Mouse (Mus musculus): Measurements from ENCODE around the gene Hrg. TPM values are rescaled to one million over a fixed set of nuclear protein-coding genes. Genes with fewer than 3 reads are reported as not detected.
"Not testable (repeated sequence)": the region's sequence is repeated elsewhere in the genome, so short reads cannot be mapped to it uniquely, and the experiment has no call there.

The Hrg gene
- not detected for total RNA-seq (2021)
- long read RNA-seq, experiment 1: 0 reads
- long read RNA-seq, experiment 2: 0 reads

DNA sequence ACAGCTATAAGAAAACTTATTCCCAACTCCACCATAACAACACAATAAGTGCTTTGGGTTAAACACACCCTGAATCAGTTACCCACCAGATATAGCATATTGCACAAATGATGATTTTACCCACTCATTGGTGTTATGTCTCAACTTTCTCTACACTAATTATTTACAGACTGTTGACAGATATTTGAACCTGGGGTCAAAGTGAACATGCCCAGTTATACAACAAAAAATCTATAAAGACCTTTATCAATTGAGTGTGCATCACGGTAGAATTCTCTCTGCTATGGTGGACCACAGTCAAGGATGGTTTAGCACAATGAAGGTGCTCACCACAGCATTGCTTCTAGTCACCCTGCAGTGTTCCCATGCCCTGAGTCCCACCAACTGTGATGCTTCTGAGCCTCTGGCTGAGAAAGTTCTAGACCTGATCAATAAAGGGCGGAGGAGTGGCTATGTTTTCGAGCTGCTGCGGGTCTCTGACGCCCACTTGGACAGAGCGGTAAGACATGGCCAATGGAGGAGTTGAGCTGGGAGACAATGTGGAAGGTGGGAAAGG is at the start of gene Hrg:
TSS of gene Hrg (plus strand) at position 233 of the 556 bp plus-strand sequence.
- intact Hi-C loops (cut with DNase I): no loop called here
- DNase-seq: no peak

DNA sequence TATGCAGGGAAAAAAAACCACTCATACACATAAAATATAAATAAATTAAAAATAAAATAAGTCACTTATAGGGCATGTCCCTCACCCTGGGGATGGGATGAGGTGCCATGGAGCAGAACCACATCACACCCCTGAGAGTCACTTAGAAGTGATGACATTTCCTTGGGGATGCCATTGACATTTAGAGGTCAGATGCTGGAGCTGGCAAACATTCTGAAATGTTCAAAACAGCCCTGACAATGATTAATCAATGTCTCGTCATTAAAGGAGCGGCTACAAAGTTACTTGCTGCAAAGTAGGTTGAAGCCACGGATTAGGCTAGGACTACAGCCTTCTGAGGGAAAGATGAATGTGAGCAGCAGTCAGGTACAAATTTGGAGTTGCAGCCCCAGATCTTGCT is 49.5 kb upstream of the Hrg start:
- intact Hi-C loops (cut with DNase I): no loop called here
- DNase-seq: no peak

DNA sequence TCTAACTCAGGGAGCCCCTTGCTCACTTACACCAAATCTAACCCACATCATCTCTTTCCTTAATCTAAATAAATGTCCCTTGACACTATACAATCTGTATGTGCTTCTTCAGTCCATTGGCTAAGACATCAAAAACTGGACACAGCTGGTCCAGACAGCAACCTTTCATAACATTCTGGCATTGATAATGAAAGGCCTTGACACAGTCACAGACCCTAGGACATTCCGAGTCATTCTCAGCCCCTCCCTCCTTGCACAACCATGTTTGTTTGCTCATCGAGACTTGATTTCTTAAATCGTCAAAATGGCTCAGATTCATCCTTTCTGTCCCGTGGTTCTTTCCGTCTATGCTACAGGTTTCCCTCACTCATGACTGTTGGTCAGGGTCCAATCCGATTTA is 41.6 kb upstream of the Hrg start:
- DNase-seq: no peak
- intact Hi-C loops (cut with DNase I): no loop called here

DNA sequence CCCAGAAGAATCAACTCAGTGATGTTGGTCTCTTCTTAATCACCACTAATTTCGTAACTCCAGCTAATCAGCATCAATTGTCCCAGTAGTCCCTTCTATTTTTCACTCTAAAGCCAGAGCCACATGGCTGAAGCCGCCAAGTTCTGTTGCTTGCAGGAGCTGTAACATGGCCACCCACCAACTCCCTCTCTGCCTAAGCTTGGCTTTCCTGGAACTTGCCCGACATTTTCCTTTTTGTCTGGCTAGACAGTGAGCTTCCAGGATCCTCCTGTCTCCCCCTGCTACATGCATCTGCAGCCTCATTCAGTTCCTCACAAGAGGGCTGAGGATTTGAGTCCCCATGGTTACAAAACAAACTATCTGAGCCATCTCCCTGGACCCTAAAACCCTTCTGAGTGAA is 38.9 kb upstream of the Hrg start:
- intact Hi-C loops (cut with DNase I): no loop called here
- DNase-seq: no peak

DNA sequence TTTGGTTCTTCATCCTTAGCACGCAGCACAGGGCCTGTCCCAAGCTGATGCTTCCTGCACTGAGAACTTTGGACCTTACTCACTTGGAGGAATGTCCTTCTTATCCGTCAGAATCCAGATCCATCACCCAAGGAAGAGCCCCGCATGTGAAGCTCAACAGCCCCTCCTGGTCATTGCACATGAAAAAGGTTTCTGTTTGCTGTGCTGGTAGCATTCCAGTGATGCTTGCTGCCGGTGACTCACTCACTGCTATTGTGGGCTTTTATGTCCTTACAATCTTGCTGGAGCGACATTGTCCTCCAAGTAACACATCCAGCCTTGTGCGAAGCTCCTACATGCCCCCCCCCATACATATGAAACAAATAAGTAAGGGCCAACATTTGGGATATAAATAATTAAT is 38.0 kb upstream of the Hrg start:
- intact Hi-C loops (cut with DNase I): no loop called here
- DNase-seq: no peak

DNA sequence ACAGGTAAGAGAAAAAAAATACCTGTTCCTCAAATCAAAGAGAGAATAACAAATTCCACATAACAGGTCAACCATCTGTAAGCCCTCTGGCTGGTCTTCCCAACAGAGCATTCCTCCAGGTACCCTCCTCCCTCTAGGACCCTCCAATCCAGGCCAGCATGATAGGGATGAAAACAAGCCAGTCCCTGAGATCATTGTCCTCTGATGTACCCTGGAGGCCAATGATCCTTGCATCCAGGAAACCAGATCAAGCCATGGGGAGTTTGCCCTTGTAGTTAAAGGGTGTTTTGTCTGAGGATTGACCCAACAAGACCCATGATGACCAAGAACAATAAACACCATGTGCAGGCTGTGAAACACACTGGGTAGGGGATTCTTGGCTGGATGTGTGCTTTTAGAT is 36.6 kb upstream of the Hrg start:
- no peak for DNase-seq
- intact Hi-C loops (cut with DNase I): no loop called here

DNA sequence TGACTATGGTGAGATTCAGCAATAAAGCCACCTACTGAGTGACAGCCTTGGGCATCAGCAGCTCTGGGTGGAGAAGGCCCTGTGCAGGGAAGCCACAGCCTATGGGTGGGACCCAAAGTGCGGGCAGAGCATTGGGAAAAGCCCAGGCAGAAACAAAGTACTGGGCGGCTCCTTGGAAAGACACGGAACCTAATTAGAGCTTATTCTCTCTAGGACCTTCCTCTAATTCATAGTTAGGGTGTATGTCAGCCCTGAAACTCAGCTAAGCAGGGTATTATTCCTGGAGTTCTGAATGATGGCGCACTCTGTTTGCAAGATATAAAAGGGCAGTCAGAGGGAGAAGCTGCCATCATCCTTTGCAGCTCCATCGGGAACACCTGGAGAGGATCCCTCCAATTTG is 32.8 kb upstream of the Hrg start, which contains the start of gene Fetub:
TSS of gene Fetub (plus strand) at position 301 of the 400 bp plus-strand sequence.
- no peak for DNase-seq
- intact Hi-C loops (cut with DNase I): no loop called here

DNA sequence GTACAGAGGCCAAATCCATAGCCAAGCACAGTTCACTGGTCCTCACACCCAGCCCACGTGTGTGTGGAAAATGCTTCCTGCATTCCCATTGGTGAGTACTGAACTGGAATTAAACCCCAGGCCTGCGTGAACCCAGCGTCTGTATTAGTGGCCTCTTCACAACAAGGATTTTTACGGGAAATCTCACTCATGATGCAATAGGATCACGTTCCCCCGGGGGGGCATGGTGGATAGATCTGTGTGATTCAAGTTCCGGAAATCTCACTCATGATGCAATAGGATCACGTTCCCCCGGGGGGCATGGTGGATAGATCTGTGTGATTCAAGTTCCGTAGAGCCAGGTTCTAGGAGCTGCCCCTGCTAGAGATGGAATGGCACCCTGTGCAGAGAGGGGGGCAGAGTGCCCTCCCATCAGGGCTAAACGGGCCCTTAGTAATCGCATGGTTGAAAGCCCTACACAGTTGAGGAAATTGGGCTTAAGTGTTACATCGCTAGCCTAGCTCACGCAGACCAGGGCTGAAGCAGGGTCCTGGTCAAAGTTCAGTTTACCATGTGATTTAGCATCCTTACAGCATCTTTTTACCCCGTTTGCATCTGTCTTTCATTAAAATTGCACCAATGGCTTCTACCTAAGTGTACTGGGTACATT is 32.1 kb upstream of the Hrg start:
- intact Hi-C loops (cut with DNase I): no loop called here
- DNase-seq: no peak

DNA sequence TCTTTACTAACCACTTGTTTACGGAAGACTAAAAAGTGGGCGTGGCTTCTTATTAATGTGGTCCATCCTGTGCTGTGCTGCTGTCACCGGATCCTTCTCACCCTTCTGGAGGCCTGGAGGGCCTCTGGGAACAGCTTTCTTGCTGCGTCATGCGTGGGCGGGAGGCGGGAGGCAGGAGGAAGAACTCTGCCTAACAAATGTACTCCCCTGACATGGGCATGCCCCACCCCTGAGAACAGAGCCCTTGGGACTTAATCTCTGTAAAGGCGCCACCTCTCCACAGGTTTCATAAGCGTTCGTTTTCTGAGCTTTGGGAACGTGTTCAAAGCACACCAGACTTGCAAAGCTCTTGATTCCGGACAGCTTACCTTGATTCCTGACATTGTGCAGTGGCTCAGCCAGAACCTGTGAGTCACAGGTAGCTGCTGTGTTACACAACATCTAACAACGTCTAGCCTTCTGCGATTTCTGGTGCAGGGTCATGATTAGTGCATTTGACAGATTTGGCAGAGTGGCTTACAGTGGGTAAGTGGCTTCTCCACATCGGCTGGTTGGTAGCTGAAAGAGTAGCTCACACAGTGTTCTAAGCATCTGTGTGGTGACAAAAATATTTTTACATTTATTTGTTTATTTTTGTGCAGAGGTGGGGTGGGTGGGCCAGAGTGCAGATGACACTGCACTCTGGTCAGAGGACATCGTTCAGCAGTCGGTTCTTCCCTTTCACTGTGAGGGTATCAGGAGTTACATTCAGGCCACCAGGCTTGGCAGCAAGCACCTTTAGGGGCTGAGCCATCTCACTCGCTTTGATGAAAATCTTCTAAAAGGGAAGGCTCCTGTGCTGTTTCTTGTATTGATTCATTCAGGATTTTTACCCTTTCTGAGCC is 30.7 kb upstream of the Hrg start:
- intact Hi-C loops (cut with DNase I): no loop called here
- no peak for DNase-seq

DNA sequence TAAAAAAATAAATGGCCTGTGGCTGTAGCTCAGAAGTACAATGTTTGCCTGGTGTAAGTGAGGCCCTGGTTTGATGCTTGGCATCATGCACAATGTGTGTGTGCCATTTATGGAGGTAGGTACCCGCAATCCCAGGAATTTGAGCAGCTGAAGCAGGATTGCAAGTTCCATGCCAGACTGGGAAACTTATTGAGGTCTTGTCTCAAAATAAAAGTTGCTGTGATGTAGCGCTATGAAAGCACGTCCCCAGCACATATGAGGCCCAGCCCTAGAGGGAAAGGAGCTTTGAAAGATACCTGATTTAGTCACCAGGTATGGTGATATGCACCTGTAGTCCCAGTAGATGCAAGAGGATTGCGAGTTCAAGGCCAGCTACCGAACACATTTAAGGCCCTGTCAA is 29.1 kb upstream of the Hrg start:
- DNase-seq: no peak
- intact Hi-C loops (cut with DNase I): no loop called here

DNA sequence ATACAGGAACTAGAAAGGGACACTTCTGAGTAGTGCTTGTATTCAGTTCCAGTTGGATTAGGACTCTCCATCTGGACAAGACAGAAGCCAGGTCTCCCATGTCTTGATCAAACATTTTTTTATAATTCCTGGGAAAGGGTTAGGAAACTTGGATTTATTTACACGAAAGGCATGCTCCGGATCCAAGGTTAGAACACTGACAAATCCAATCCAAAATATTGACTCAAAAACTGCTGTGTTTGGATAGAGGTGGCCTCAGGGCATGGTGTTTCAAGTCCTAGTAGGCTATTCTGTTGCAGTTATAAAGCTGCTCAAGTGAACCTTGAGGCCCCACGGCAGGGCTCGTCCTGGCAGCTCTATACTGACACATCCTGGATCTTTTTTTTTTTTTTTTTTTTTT is 28.4 kb upstream of the Hrg start:
- DNase-seq: no peak
- intact Hi-C loops (cut with DNase I): no loop called here

DNA sequence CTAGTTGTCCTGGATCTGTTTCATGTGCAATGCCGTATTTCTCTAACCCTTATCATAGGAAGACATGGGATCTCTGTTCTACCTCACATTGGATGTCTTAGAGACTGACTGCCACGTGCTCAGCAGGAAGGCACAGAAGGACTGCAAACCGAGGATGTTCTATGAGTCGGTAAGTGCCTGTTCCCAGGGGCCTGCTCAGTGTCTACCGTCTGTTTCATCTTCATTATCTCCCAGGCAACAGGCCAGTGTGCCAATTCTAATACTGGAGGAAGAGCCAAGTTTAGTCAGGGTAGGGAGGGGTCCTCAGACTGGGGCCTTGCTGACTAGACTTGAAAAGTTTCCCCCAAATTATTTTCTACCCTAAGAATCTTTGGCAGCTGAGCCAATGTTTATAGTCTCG is 21.3 kb upstream of the Hrg start:
- DNase-seq: no peak
- intact Hi-C loops (cut with DNase I): no loop called here

DNA sequence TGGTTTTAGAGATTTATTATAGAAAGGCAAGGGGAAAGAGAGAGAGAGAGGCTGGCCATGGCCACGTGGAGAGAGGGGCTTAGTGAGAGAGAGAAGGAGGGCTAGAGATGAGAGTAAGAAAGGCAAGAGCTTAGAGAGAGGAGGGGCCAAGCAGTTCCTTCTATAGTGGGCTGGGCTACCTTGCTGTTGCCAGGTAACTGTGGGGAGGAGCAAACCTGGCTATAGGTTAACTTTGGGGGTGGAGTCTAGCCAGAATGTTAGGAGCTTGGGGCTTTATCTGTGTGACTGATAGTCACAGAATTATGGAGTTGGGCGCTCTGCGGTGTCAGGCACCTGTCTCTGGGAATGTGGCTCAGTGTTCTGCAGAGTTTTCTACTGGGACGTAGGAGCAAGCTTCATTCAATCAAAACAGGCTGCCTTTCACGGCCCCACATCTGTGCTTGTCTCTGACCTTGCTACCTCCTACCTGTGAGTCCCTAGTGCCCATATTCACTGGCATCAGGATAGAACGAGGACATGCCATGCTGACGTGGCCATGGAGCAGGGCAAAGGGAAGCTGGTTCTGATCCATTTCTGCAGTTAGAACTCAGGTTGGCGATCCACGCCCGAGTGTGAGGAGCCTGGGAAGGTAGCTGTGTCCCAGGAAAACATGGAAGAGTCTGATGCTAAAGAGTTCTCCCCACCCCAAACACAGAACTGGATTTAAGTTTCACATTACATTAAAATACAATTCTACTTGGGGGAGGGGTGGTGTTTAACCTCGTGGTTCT is 19.3 kb upstream of the Hrg start:
- intact Hi-C loops (cut with DNase I): no loop called here
- no peak for DNase-seq

DNA sequence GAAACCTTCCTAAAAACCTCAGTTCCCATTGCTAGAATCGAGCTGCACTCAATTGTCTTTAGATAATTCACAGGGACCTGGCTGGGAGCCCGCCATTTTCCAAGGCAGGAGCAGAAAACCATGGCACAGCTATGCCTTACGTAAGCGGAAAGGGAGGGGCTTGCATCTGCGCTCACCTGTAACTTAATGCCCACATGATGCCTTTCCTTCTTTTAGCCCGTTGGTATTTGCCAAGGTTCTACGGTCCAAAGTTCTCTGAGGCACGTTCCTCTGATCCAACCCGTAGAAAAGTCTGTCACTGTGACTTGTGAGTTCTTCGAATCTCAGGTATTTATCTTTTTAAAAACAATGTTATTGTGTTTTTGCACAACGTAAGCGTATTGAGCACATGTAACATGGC is 13.2 kb upstream of the Hrg start:
- DNase-seq: no peak
- intact Hi-C loops (cut with DNase I): no loop called here

DNA sequence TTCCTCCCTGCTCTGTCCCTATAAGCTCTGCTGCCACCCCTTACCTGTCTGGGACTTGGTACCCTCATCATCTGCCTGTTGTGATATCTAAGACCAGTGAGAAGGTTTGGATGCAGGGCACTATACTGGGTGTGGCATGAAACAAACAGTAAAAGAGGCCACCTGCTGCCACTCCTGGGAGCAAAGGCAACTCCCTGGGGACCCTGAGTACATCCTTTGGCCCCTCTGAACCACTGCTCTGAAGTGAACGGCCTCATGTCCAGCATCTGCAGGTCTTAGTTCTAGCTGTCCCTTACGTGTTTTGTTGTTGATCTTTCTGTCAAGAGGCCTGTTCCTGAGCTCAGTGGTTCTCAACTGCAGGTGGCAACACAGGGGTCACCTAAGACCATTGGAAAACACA is 12.3 kb upstream of the Hrg start:
- no peak for DNase-seq
- intact Hi-C loops (cut with DNase I): no loop called here

DNA sequence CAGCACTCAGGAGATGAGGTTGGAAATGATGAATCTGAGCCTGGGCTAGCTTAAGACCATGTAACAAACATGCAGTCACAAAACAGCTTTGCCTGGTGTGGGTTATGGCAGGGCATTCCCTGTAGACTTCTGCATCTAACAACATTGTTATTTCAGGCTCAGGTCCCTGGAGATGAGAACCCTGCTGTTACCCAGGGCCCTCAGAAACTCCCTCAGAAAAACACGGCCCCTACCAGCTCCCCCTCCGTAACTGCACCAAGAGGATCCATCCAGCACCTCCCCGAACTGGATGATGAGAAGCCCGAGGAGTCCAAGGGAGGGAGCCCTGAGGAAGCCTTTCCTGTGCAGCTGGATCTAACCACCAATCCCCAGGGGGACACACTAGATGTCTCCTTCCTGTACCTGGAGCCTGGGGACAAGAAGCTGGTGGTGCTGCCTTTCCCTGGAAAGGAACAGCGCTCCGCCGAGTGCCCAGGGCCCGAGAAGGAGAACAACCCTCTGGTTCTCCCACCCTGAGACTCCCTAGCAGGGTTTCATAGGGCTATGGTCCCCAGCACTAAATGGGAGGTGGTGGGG is 11.7 kb upstream of the Hrg start:
- intact Hi-C loops (cut with DNase I): no loop called here
- no peak for DNase-seq

DNA sequence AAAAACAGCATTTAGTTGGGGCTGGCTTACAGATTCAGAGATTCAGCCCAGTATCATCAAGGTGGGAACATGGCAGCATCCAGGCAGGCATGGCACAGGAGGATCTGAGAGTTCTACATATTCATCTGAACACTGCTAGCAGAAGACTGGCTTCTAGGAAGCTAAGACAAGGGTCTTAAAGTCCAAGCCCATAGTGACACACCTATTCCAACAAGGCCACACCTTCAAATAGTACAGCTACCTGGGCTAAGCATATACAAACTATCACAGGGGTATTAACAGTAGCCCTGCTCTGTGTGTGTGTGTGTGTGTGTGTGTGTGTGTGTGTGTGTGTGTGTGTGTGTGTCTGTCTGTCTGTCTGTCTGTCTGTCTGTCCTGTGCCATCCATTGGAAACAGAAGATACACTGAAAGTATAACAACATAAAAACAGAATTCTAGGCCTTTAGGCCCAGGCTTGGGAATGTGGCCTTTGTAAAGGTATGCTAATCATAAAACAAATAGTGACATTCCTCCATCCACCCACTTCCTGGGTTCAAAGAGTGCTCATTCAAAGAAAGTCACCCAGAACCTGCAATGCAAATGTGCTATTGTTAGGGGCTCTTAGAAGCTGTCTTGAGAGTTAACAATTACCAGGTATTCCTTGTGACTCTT is 8.9 kb upstream of the Hrg start:
- DNase-seq; intact Hi-C loops (cut with DNase I): not testable (repeated sequence)

DNA sequence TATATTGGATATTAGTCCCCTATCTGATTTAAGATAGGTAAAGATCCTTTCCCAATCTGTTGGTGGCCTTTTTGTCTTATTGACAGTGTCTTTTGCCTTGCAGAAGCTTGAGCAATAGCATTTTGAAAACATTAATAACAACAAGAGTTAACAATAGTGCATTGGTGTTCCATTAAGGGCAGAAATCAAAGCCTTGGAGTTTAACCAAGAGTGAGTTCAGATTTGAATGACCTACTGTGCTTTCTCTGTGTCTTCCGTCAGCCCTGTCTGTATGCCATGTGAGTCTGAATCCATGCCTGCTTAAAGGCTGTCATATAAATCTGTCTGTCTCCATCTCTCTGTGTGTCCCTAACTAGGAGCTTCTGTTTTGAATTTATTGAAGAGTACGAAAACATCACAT is 3.5 kb upstream of the Hrg start:
- intact Hi-C loops (cut with DNase I): no loop called here
- no peak for DNase-seq

DNA sequence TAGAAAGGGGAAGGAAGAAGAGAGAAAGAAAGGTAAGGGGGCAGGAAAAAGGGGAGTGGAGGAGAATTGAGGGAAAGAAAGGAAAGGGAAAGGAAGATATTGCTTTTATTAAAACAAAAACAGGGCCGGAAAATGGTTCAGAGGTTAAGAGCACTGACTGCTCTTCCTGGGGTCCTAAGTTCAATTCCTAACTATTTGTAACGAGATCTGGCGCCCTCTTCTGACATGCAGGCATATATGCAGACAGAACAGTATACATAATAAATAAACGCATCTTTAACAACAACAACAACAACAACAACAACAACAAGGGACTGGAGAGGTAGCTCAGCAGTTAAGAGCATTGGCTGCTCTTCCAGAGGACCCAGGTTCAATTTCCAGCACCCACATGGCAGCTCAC is 2.2 kb downstream of the Hrg start:
- DNase-seq: no peak
- intact Hi-C loops (cut with DNase I): no loop called here

DNA sequence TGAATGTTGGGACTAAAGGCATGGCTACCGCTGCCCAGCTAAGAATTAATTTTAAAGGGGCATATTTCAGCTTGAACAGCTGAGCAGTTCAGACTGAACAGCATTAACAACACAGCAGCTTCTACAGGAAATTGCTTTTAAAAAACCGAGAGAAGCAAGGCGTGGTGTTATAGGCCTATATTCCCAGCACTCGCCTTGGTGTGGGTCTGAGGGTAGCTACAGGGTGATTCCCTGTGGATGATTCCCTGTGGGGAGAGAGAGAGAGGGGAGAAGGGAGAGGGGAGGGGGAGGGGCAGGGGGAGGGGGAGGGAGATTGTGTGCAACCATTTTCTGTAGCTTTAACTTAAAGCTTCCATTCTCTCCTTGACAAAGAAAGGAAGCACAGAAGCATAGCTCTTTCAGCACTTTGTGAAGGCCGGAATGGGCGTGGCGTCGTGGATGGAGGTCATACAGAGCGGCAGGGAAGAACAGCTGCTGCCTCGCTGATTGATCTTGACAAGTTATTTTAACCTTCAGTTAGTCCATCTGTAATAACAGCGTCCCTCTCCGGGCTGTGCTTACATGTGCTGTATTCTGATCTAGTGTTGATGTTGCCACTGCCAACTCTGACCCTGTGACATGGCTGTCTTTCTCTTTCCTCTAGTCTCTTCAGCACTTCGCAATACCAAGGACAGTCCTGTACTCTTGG is 4.7 kb downstream of the Hrg start:
- intact Hi-C loops (cut with DNase I): no loop called here

More for the DNA sequence above, 4.7 kb downstream of the Hrg start:
- DNase-seq: no peak

Data from gastrocnemius, postnatal 36 days (tissue).